Mouse (Mus musculus) erythroid progenitor cell, adult 5-6 weeks (primary cell): ENCODE results near the gene Gpr33. TPM values are rescaled to one million over a fixed set of nuclear protein-coding genes. Genes with fewer than 3 reads are reported as not detected.

Experiments
- ATAC-seq: replicated peaks from 2 replicates; pipeline ENCODE4 v1.8.0; 2016; ENCODE audit warnings: moderate number of reproducible peaks, mild to moderate bottlenecking, moderate TSS enrichment, inconsistent platforms; ENCODE audit not compliant: poor library complexity, low FRiP score, severe bottlenecking
- total RNA-seq, 2 experiments: library from RNA; stranded (forward) in 1 of 2; stranded (reverse) in 1 of 2; fragments of 150-400 nt in 1 of 2; fragments of 186-747, 209-891 nt in 1 of 2; gene quantifications; 2 replicates each; pipeline versions ENCODE4 v1.2.3 to v1.2.4; 2015 to 2017; ENCODE audit warnings: low replicate concordance in 2 of 2

The Gpr33 gene
- not detected in 2 replicates for total RNA-seq (2015; ENCODE audit: low replicate concordance)
- not detected in 2 replicates for total RNA-seq (2017; ENCODE audit: low replicate concordance)

DNA sequence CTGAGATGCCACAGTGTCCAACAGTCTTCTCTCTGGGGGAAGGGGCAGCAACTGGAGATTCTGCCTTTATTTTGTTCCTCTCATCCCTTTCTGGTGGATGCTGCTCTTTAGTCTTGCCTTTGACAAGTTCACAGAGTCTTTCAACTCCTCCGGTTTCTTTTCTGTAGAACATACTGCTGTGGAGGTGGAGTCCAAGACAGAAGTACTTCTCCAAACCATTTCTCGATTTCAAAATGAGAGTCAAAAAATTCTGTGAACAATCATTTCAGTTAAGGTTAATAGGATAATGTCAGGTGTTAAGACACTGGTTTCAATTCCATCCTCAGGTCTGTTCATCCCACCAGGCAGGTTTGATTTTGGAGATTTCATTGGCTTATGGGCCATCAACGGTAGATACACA lies at the start of gene Gpr33:
Gene Gpr33, minus strand, starts transcription at position 101 of the 400 bp plus-strand sequence.
- no peak for ATAC-seq

DNA sequence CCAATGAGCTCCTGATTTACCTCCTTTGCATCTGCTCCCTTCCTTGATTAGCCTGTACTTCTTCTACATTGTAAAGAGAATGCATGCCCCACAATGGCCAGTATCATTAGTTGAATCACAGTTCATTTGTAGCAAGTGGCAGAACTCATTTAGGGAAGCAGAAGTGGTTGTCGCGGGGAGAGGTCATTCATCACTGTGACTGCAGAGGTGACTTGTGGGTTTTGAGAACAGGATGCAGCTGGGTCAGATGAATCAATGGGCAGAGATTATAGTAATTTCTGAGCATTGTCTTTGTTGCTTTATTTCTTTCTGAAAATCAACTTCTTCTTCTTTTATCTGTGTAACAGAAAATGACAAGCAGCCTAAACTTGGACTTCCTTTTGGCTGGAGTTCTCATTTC lies 21.5 kb upstream of the Gpr33 start:
- no peak for ATAC-seq

DNA sequence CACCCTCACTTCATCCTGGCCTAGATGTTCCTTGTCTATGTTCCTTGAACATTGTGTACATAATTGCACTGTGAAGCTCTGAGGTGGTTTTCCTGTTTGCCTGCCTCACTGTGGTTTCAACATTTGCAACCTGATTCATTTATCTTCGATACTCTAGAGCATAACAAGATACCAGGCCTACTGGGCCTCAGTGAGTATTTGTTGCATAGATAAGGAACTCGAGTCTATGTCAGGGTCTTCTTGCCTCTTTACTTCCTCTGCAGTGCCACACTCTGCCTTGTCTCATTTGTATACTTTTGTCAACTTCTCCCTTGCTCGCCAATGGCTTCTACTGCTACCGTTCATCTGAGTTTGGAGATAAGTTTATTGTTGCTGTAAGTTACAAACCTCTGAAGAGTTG lies 18.5 kb upstream of the Gpr33 start:
- no peak for ATAC-seq

DNA sequence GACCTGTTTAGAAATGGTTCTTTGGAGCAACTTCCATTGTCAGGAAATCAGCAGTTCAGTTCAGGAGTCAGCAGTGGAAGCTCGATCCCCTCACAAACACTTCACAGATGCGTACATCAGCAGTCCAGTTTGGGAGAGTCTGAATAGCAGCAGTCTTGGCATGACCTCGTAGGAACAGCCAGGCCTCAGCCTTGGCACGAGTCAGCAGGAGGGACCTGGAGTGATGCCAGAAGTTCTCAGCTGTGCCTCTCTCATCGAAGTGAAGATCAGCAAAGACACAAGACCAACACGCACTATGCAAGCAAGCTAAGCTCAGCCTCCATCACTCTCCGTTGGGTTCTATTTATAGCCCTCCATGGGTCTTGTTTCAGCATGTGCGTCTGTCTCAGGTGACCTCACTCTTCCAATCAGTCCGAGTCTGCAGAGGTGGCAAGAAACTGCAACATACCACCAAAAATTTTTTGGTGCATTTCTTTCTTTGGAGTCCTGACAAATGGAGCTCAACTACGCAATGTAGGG lies 15.0 kb upstream of the Gpr33 start:
- ATAC-seq, result no peak

DNA sequence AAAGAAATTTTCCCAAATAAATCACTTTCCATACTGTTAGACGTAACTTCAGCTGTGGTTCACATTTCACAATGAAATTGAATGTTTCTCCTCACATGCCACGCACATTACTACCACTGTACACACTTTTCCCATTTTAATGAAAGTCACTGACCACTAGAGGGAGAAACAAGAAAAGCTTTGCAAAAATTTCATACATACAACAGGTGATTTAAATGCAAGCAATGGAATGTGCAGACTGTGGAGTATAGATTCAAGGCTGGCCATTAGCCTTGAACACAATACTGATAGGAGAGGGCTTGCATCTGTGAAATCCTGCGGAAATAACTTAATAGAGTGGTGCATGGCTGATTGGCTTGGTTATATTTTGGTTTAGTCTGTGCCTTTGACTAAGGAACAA lies 10.5 kb upstream of the Gpr33 start:
- ATAC-seq, result no peak

DNA sequence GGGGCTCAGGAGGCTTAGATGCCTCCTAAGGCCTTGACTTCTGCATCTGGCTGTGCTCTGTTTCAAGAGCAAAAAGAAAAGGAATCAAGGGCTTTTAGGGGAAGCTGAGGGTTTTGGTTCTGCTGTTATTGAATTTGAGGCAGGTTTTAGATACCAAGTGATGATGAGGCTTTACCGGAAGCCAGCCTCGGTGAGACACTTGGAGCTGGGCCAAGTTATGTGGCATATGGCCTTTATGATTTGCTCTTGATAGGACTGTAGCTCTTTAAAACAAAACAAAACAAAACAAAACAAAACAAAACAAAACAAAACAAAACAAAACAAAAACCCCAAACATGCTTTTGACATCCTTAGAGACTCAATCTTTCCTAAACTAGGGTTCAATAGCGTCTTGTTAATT lies 7.1 kb upstream of the Gpr33 start:
- no peak for ATAC-seq

DNA sequence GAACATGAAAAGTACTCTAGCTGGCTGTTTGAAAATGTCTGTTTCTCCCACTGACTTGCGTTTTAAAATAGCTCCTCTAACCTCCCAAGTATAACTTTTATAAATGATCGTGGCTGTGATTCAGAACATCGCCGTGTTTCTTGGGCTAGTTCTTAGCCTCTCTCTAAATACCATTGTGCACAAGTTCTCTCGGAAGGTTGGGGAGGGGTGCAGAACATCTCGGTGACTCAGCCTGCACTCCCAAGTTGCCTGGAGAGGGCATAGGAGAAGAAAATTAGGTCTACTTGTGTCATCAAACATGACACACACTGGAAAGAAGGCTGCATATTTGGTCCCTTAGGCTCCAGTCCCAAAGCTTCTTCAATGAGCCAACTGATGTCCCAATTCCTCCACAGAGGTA lies 4.4 kb upstream of the Gpr33 start:
- ATAC-seq, result no peak

DNA sequence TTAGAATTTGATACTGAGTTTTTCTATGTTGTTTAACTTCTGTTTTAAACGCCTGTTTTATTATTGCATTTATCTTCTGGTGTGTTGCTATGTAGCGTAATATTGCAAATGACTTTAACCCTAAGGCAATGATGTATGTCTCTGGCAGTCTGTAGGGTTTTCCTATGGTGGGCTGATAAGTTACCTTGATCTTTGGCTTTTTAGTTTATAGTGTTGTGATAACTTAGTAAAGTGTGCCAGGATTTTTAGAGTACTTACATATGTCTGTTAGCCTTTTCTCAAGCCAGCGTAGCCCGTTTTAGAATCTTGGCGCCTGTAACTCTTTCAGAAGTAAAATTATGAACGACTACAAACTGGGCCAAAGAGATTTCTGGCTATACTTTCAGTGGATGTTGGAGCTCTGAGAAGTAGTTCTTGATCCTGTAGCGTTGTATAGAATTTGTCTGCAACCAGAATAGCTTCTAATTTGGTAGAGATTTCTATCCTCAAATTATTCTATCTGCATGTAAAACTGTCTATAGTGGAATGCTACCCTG lies 13.3 kb downstream of the Gpr33 start:
- ATAC-seq, result no peak

DNA sequence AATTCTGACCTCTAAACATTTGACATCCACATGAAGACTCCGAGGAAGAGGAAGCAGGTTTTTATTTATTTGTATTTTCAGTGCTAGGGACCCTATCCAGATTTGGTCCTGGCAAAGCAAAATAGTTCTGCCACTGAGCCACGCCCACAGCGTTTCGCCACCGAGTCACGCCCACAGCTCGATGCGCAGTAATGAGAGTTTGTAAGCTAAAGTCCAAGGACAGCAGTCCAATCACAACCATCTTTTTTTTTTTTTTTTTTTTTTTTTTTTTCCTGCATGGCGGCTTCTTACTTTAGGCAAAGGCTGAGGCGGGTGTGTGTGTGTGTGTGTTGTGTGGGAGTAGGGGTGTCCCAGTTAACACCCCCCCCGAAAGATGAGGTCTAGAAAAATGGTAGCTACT lies 13.8 kb downstream of the Gpr33 start:
- ATAC-seq, result no peak

DNA sequence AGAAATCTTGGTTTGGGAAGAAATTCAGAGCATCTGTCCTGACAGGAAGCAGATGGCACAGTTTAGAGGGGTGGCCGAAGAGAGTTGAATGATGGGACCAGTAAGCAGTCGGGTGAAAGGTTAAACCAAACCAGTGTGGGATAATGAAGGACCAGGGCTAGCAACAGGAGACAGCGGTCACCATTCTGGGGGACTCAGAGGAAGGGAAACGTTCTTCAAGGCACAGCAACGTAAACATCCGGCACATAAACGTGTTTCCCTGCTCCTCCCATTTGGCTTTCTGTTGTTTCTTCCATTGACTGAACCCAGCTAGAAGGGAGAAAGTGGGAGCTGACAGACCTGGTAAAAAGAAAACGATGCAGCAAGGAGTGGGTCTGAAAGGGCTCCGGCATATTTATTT lies 14.6 kb downstream of the Gpr33 start:
- no peak for ATAC-seq

DNA sequence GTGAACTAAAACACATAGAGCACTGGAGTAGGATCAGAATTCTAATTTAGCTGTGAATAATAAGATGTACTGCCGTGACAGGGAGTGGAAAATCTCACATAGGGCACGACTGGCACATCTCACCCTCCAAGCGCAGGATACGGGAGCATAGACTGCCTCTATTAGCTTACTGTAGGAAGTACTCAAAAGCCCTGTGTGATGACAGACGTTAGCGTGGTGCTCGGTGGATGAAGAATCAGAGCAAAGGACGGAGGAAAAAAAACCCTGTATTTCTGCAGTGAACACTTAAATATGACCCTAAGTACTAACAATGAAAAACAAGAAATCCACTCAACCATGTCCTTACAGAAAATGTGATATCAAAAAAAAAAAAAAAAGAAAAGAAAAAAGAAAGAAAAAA lies 15.7 kb downstream of the Gpr33 start:
- no peak for ATAC-seq

DNA sequence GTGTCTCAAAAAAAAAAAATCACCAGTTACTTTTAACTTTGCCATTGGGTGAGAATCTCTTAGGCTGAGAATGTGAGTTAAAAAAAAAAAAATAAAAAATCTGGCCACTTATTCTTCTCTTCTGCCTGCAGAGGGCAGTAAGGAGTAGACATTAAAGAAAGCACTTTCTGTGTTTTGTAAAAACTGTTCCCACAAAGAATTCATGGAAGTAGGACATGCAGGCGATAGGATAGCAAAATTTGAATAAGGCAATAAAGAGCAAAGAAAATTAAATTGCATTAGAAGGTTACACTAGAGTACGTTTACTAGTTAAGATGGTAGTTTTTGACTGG lies 17.3 kb downstream of the Gpr33 start:
- no peak for ATAC-seq

DNA sequence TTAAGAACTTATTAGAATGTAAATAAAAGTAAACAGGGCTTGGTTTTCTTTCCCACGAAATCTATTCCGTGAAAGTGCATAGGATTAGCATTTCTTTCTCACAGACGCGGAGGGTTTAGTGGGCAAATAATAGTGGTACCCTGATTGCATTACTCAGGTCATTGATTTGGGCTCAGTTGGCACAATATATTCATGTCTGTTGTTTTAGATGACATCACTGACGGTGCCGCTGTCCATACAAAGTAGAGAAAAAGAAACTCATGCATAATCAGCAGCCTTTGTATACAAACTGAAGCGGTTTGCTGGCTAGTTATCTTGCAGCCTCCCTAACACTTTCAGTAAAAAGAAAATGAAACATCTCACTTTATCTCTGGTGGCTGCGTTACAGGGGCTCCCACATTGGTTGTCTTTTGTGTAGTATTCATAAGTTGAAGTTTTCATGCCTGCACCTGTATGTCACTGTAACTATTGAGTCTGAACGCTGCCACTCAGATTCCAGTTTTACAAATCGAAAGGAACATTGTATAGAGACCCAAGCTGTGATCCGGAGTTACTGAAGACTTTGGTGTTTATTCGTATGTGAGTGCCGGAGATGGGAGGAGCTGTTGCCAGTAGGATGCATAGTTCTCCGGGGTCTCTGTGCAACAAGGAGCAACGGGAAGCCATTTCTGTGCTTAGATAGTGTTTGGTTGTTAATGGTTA lies 17.8 kb downstream of the Gpr33 start:
- ATAC-seq, result no peak

DNA sequence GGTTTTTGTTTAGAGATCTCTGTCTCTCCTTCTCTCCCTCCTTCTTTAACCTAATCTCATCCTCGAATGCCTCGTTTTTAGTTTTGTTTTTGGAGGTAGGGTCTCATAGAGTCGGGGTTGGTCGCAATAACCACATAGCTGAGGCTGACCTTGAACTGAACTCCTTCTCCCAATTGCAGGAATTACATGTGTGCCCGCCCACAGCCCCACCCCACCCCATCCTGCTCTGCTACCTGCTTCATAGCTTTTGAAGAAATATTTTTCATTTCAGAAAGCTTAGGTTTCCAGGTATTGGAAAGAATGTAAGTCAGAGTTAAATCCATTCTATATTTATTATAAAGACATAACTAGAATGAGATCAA lies 21.2 kb downstream of the Gpr33 start:
- peak; percentile 21; the same call in 1 of the 2 replicates for ATAC-seq

DNA sequence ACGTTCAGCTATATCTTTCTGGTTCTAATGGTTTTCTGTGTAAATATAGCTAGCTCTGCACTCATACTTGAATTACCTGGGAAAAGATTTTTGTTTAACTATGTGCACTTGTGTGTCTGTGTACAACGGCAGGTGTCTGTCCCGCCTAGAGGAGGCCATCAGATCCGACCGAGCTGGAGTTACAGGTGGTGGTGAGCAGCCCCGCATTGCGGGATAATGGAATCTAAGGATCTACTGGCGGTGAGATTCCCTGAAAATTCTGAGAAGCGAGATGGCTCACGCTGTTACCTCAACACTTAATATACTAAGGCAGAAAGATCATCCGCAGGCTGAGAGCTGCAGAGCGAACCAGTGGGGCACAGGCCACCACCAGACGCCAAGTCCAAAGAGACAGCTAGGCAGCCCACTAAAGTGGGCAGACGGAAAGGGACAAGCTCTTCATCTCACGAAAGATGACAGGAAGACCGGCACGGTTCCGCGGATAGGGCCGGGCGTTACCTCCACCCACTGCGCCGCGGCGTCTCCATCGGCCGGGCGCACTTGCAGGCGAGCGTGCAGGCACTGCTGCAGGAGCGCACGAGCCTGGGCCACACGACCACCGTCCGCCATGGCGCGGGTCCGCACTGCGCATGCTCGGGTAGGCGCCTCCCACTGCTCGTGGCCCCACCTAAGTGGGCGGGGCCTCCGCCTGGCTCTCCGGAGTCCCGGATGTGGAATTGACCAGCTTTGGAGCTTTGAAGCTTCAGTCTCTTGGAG lies 21.8 kb downstream of the Gpr33 start, which contains the start of gene Dtd2:
Gene Dtd2, minus strand, starts transcription at position 625 of the 756 bp plus-strand sequence.
- ATAC-seq, result peak; percentile 88

DNA sequence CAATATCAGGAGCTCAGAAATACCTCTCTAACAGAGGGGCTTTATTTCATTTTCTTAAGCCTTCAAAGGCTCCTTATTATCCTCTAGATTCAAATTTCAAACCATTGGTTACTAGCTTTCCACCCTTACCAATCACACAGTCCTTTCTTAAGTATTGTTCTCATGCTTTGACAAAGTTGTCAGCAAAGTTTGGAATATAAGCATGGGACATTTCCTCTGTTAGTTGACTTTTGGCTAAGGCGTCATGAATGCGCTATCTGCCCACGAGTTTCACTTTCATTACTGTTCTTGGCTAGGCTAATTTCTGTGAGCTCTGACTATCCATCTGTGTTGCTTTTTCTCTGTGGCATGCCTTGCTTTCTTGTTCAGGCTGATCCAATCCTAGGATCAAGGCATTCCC lies 25.1 kb downstream of the Gpr33 start:
- ATAC-seq, result no peak

DNA sequence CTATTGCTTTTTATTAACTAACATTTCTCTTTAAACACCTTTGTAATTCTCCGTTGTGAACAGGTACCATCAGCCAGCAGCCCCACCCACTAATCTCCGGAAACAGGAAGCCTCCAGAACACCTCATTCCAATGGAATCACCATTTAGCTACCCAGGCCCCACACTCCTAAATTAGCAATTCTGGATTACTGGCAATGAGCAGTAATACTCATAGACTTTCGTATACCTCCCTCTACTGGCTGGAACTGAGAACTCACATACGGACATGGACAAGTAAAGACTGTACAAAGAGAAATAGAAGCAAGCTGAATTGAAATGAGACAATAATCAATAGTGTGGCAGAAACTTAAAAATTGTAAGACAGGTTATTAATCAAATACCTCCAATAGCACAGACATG lies 26.3 kb downstream of the Gpr33 start:
- peak; percentile 52; the same call in 1 of the 2 replicates for ATAC-seq

DNA sequence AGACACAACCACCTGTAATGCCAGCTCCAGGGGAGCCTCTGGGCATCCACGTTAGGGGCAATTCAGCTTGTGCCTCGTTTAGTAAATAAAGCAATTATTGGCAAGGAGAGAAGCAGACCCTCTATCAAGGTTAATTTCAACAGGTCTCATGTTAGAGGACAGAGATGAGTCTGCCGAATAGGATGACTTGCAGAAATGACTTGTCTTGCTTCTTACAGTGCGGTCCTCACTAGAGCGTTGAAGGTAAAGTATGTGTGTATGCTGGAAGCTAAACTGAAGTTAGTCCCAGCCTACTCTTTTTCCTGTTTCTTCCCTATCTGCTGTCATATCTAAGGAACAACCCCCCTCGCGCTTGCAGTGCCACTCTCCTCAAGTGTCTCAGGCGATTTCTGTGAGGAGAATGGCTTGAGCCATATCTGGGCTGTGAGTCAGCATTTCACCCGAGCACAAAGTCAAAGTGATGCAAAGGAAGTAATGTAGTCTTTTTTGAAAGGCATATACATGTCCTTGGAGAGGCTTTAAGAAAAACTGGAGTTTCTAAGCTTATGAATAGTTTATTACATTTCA lies 29.4 kb downstream of the Gpr33 start:
- peak; percentile 80 for ATAC-seq

DNA sequence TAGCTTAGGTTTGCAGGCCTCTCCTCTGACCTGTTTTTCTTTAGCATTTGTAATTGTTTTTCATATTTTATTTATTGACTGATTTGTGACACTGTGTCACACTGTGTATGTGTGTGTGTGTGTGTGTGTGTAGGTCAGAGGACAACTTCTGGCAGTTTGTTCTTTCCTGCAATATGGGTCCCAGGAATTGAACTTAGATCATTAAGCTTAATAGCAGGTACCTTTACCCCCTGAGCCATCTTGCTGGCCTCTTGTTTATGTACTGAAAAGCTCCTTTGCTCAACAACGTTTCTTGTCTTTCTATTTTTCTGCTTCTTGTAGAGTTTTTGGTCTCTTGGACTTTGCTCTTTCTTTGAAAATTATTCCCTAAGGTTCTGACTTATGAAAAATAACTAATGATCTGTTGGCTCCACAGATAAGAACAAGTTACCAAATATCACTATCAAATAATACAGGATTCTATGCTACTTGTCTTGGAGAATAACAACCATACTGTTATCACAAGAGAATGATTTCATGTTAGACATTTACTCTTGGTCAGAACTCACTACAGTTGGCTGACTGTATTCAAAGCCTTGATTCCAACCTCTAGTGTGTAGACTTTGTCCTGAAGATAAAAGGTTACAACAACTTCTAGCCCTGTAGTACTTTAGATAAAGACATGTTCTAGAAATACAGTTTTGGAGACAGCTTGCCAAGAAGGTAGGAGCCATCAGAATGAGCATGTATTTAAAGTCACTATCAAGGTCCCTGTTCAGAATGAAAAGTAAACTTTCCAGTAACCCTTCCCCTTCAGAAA lies 31.9 kb downstream of the Gpr33 start:
- ATAC-seq, result no peak

DNA sequence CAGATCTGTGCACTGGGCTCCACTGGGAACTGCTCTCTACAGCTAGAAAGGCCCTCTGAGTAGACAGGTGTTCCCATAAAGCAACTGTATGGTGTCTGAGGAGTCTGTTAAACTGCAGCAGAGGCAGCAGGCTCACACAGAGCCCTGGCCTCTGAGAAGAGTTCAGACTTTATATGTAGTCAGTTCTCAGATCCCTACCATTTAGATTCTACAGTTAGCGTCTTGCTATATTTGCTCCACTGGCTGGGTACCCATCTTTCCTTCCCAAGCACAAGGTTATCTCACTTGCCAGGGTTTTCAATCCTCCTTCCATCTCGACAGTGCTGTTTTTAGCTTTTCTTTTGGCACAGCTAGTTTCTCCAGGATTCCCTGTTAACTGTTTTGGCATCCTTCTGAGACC lies 37.2 kb downstream of the Gpr33 start:
- ATAC-seq, result no peak
